Mouse (Mus musculus): ENCODE measurements around the gene 4930562C15Rik. TPM values are rescaled to one million over a fixed set of nuclear protein-coding genes. Genes with fewer than 3 reads are reported as not detected.
"Not testable (repeated sequence)": the region's sequence is repeated elsewhere in the genome, so short reads cannot be mapped to it uniquely, and the experiment has no call there.

4930562C15Rik gene
- 0.09 and 0.22 TPM in 2 replicates for polyA plus RNA-seq (2015; fragmentation: Nextera tagmentation; extraction: Ambion mirVana)

DNA sequence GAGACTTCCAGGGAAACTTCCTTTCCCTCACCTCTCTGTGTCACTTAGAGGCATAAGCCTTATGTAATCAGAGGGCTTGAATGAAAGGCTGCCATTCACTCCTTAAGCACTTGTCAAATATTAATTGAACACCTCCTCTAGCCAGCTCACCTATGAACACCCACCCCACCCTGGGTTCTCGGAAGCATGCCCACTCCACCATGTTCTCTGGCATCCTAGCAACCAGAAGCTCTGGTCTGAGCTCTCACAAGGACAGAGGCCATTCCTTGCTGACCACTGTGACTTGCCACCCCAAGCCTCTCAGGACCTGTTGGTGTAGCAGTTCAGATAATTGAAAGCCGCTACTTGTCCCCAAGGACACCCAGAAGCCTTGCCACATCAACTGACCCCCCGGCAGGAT, at the start of gene 4930562C15Rik:
Gene 4930562C15Rik (plus strand): TSS at position 226 of the 400 bp plus-strand sequence.
- Histone ChIP-seq H3K36me3 (ENCODE audit: control insufficient read depth, insufficient read depth, low read length) (no peaks in the 10 kb centered on the region), H3K27ac (ENCODE audit: low read length) (no peak within 1 kb of the TSS), H3K4me1 (ENCODE audit: control insufficient read depth, insufficient read depth, low read length) (no peaks in the 10 kb centered on the region), H3K9ac (ENCODE audit: low read depth, low read length) (no peak within 1 kb of the TSS), H3K9me3 (ENCODE audit: control insufficient read depth, low read length) (no peaks in the 10 kb centered on the region), H3K4me2 (ENCODE audit: low read depth, low read length) (no peak within 1 kb of the TSS), H3K27me3 (replicated peaks; ENCODE audit: control insufficient read depth, insufficient read depth, low read length) (no peaks in the 10 kb centered on the region), H3K4me3 (ENCODE audit: low read length) (no peak within 1 kb of the TSS)
- no peak for ATAC-seq
- 83% methylated on average over 3 of the region's 3 CpGs for WGBS

GRCm38 (mm10) chr16:4785706-4786105, 49.5 kb upstream of the 4930562C15Rik start:
- H3K36me3 ChIP-seq (ENCODE audit: control insufficient read depth, insufficient read depth, low read length): no peaks in the 10 kb centered on the region; the same call in 1 of the 2 replicates
- WGBS: 51% methylated on average over 4 of the region's 4 CpGs
- no peaks in the 10 kb centered on the region for H3K9me3 ChIP-seq (ENCODE audit: control insufficient read depth, low read length)
- H3K4me1 ChIP-seq (ENCODE audit: control insufficient read depth, insufficient read depth, low read length): peaks cover 32% of the 10 kb centered on the region
- H3K27me3 ChIP-seq (replicated peaks; ENCODE audit: control insufficient read depth, insufficient read depth, low read length): no peaks in the 10 kb centered on the region
- H3K4me3 ChIP-seq (ENCODE audit: low read length): no peak overlapping the region
- no peak overlapping the region for H3K4me2 ChIP-seq (ENCODE audit: low read depth, low read length)
- H3K27ac ChIP-seq (ENCODE audit: low read length): no peak overlapping the region
- ATAC-seq: no peak
- no peak overlapping the region for H3K9ac ChIP-seq (ENCODE audit: low read depth, low read length)

- ATAC-seq: no peak
- Histone ChIP-seq H3K9me3 (ENCODE audit: control insufficient read depth, low read length) (no peaks in the 10 kb centered on the region), H3K4me1 (ENCODE audit: control insufficient read depth, insufficient read depth, low read length) (peaks cover 28% of the 10 kb centered on the region), H3K27ac (ENCODE audit: low read length) (peak overlapping the region; percentile 42), H3K27me3 (replicated peaks; ENCODE audit: control insufficient read depth, insufficient read depth, low read length) (no peaks in the 10 kb centered on the region), H3K4me3 (ENCODE audit: low read length) (peak overlapping the region; percentile 30), H3K9ac (ENCODE audit: low read depth, low read length) (0 out of 2 replicates have a peak overlapping the region, but pooled peaks have one; percentile 15), H3K36me3 (ENCODE audit: control insufficient read depth, insufficient read depth, low read length) (no peaks in the 10 kb centered on the region), H3K4me2 (ENCODE audit: low read depth, low read length) (peak overlapping the region; percentile 45)
These were observed 47.0 kb upstream of the 4930562C15Rik start for GRCm38 (mm10) chr16:4788176-4788575.

DNA sequence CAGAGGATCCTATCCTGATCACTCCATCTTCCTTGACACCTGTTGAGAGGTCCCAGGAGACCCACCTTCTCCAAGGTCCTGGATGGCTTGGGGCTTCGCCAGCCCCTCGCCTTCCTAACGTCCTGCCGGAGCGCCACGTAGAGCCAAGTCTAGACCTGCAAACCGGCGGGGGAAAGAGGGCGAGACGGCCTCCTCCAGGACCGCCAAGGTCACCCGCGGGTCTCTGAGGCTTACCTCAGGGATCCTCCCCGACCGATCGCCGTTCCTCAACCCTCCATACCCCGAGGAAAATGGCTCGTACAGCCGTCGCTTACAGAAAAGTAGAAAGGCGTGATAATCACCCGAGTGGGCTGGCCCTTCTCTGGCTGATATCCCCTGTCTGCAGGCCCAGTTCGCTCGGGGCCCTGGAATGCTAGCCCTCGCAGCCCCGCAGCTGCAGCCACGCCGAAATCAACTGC, 45.9 kb upstream of the 4930562C15Rik start:
- H3K27ac ChIP-seq (ENCODE audit: low read length): peak overlapping the region; percentile 98
- no peaks in the 10 kb centered on the region for H3K27me3 ChIP-seq (replicated peaks; ENCODE audit: control insufficient read depth, insufficient read depth, low read length)
- peak overlapping the region; percentile 86 for H3K4me3 ChIP-seq (ENCODE audit: low read length)
- ATAC-seq: peak; percentile 60
- no peaks in the 10 kb centered on the region for H3K36me3 ChIP-seq (ENCODE audit: control insufficient read depth, insufficient read depth, low read length)
- H3K9me3 ChIP-seq (ENCODE audit: control insufficient read depth, low read length): no peaks in the 10 kb centered on the region
- H3K9ac ChIP-seq (ENCODE audit: low read depth, low read length): peak overlapping the region; percentile 81
- under 1% methylated on average over 29 of the region's 29 CpGs for WGBS
- peak overlapping the region; percentile 77 for H3K4me2 ChIP-seq (ENCODE audit: low read depth, low read length)
- peaks cover 28% of the 10 kb centered on the region for H3K4me1 ChIP-seq (ENCODE audit: control insufficient read depth, insufficient read depth, low read length)

DNA sequence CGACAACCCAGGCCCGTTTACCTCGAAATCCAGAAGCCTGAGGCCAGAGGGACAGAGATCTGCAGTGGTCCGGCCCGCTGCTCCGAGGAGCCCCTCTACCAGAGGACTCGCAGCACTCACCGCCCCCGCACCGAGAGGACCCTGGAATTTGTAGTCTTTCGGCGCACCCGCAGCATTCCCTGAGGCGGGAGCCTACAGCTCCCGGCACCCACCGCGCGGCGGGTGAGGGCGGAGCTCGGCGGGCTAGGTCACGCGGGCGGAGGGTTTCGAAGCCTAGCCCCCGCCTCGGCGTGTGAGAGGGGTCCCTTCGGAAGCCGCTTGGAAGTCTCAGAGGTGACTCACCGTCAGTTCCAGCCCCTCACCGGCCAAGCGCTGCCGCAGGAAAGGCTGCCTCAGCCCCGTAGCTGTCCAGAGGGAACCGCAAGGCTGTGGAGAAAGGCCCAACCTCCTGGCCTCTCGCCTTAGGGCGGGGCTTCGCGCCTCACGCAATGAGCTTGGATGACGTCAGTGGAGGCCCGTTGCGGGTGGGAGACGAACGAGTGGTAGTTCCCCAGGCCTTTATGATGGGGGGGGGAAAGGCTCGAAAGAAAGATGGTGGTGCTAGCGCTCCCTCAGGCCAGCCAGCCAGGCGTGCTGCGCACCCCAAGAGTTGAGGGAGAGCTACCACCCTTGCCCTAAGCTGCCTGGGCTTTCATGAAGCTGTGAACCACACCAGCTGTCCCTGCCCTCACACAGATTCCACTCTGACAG, 45.2 kb upstream of the 4930562C15Rik start, which contains the start of gene Cdip1:
Gene Cdip1 (minus strand): TSS at position 483 of the 750 bp plus-strand sequence.
- Histone ChIP-seq H3K27me3 (replicated peaks; ENCODE audit: control insufficient read depth, insufficient read depth, low read length) (no peaks in the 10 kb centered on the region), H3K4me1 (ENCODE audit: control insufficient read depth, insufficient read depth, low read length) (peaks cover 24% of the 10 kb centered on the region), H3K36me3 (ENCODE audit: control insufficient read depth, insufficient read depth, low read length) (no peaks in the 10 kb centered on the region), H3K4me2 (ENCODE audit: low read depth, low read length) (peak within 1 kb of the TSS; percentile 77), H3K27ac (ENCODE audit: low read length) (peak within 1 kb of the TSS; percentile 98), H3K9ac (ENCODE audit: low read depth, low read length) (peak within 1 kb of the TSS; percentile 81), H3K4me3 (ENCODE audit: low read length) (peak within 1 kb of the TSS; percentile 86), H3K9me3 (ENCODE audit: control insufficient read depth, low read length) (no peaks in the 10 kb centered on the region)
- WGBS: under 1% methylated on average over 51 of the region's 51 CpGs
- peak; percentile 98 for ATAC-seq

DNA sequence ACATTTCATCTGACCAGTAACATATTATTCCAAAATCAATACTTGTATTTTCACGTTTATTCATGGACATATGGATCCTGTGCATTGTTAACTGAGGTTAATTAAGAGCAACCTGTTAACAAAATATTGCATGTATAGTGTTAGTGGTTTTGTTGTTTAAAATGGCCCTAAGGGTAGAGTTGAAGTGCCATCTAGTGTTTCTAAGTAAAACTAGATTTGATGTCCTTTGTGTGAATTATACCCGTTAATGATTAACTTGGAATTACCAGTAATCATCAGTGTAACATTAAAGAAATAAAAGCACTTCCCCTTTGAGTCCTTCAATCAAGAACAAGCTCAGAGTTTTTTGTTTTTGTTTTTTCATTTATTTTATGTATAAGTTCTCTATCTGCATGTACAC, 43.9 kb upstream of the 4930562C15Rik start:
- H3K27me3 ChIP-seq (replicated peaks; ENCODE audit: control insufficient read depth, insufficient read depth, low read length): no peaks in the 10 kb centered on the region
- H3K9ac ChIP-seq (ENCODE audit: low read depth, low read length): no peak overlapping the region
- H3K9me3 ChIP-seq (ENCODE audit: control insufficient read depth, low read length): no peaks in the 10 kb centered on the region
- no peak overlapping the region; the same call in 1 of the 2 replicates for H3K27ac ChIP-seq (ENCODE audit: low read length)
- ATAC-seq: no peak
- H3K4me3 ChIP-seq (ENCODE audit: low read length): no peak overlapping the region
- no peaks in the 10 kb centered on the region for H3K36me3 ChIP-seq (ENCODE audit: control insufficient read depth, insufficient read depth, low read length)
- 58% methylated on average over 2 of the region's 2 CpGs for WGBS
- no peak overlapping the region for H3K4me2 ChIP-seq (ENCODE audit: low read depth, low read length)
- peaks cover 17% of the 10 kb centered on the region for H3K4me1 ChIP-seq (ENCODE audit: control insufficient read depth, insufficient read depth, low read length)

DNA sequence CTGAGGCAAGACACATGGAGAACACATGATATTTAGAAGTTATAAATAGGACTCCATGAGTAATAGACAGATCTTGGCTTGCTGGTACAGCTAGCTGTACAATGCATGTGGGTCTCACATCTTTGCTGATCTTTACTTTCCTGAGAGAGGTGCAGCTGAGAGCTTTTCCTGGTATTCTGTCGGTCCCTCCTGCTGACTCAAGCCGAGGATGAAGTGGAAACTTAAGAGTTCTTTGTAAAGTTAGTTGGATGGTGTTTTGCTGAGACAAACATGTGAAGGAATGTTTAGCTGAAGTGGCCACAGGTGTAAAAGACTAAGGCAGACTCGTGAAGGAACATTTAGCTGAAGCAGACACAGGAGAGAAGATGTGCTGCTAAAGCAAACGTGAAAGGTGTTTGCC, 38.6 kb upstream of the 4930562C15Rik start:
- no peak overlapping the region for H3K4me2 ChIP-seq (ENCODE audit: low read depth, low read length)
- WGBS: 79% methylated on average over 4 of the region's 4 CpGs
- no peaks in the 10 kb centered on the region for H3K27me3 ChIP-seq (replicated peaks; ENCODE audit: control insufficient read depth, insufficient read depth, low read length)
- no peaks in the 10 kb centered on the region for H3K9me3 ChIP-seq (ENCODE audit: control insufficient read depth, low read length)
- no peak overlapping the region for H3K4me3 ChIP-seq (ENCODE audit: low read length)
- no peaks in the 10 kb centered on the region for H3K36me3 ChIP-seq (ENCODE audit: control insufficient read depth, insufficient read depth, low read length)
- no peaks in the 10 kb centered on the region for H3K4me1 ChIP-seq (ENCODE audit: control insufficient read depth, insufficient read depth, low read length)
- ATAC-seq: no peak
- H3K27ac ChIP-seq (ENCODE audit: low read length): no peak overlapping the region
- H3K9ac ChIP-seq (ENCODE audit: low read depth, low read length): no peak overlapping the region

- no peak for ATAC-seq
- no peak overlapping the region for H3K9ac ChIP-seq (ENCODE audit: low read depth, low read length)
- no peak overlapping the region for H3K4me2 ChIP-seq (ENCODE audit: low read depth, low read length)
- 83% methylated on average over 3 of the region's 3 CpGs for WGBS
- no peaks in the 10 kb centered on the region for H3K36me3 ChIP-seq (ENCODE audit: control insufficient read depth, insufficient read depth, low read length)
- 0 out of 2 replicates have a peak, but pooled peaks cover 4% of the 10 kb centered on the region for H3K9me3 ChIP-seq (ENCODE audit: control insufficient read depth, low read length)
- no peaks in the 10 kb centered on the region for H3K4me1 ChIP-seq (ENCODE audit: control insufficient read depth, insufficient read depth, low read length)
- no peak overlapping the region for H3K27ac ChIP-seq (ENCODE audit: low read length)
- H3K27me3 ChIP-seq (replicated peaks; ENCODE audit: control insufficient read depth, insufficient read depth, low read length): no peaks in the 10 kb centered on the region
- no peak overlapping the region for H3K4me3 ChIP-seq (ENCODE audit: low read length)
These were observed 16.9 kb upstream of the 4930562C15Rik start for GRCm38 (mm10) chr16:4818349-4818748.

DNA sequence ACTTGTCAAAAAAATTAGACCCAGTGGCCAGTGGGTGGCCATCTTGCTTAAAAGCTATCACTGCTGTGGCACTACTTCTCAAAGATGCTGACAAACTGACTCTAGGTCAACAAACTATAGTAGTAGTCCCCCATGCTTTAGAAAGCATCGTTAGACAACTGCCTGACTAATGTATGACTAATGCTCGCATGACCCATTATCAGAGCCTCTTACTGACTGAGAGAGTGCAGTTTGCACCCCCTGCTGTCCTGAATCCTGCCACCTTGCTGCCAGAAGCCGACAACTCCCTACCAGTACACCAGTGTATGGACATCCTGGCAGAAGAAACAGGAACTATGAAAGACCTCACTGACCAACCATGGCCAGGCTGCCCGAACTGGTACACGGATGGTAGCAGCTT, 10.8 kb upstream of the 4930562C15Rik start:
- not testable (repeated sequence) for H3K27me3 ChIP-seq (replicated peaks; ENCODE audit: control insufficient read depth, insufficient read depth, low read length); H3K4me3 ChIP-seq (ENCODE audit: low read length); H3K4me1 ChIP-seq (ENCODE audit: control insufficient read depth, insufficient read depth, low read length); H3K36me3 ChIP-seq (ENCODE audit: control insufficient read depth, insufficient read depth, low read length); H3K27ac ChIP-seq (ENCODE audit: low read length); H3K9ac ChIP-seq (ENCODE audit: low read depth, low read length); H3K9me3 ChIP-seq (ENCODE audit: control insufficient read depth, low read length); ATAC-seq; H3K4me2 ChIP-seq (ENCODE audit: low read depth, low read length)
- WGBS: 80% methylated on average over 5 of the region's 5 CpGs
